Mouse (Mus musculus) spleen, adult 2 months (tissue): ENCODE data around the gene Lrba.

Source experiments
- CTCF ChIP-seq: fragments of 200-500 bp; IDR thresholded peaks from 2 replicates; pipeline ENCODE4 v1.5.1; 2011; ENCODE audit warnings: mild to moderate bottlenecking, inconsistent platforms; ENCODE audit not compliant: insufficient read depth, insufficient read length, insufficient replicate concordance; ENCODE audit errors: extremely low read depth
- POLR2A ChIP-seq: fragments of 200-500 bp; IDR thresholded peaks from 2 replicates; pipeline ENCODE4 v1.6.1; 2011; ENCODE audit warnings: low read depth, low read length, inconsistent platforms

GRCm38 (mm10) chr3:86809199-86809598, 584.7 kb downstream of the Lrba start:
- TF ChIP-seq POLR2A (no peak), CTCF (no peak)
